Mouse (Mus musculus): ENCODE results near the gene Iqcf6.

Gene Iqcf6

DNA sequence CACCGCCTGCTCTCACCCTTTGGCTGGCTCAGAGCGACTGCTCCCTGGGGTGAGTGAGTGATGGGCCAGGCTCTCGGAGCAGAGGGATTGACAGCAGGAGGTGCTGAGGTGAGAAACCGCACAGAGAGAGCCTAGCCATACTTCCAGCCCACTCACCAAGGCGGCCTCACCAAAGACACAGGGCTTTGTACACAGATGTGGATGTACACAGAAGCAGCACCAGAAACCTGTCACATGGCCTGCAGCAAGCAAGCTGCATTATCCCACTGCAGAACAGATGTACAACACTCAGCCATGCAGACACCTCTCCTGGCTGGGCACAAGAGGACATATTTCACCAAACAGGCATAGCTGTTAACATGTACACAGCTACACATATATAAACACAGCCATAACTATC, 31.2 kb downstream of the Iqcf6 start:
- no peak for DNase-seq

- no peak for DNase-seq
Measured at GRCm38 (mm10) chr9:106659441-106659840, 33.1 kb downstream of the Iqcf6 start.

GRCm38 (mm10) chr9:106659935-106660334, 33.6 kb downstream of the Iqcf6 start:
- no peak for DNase-seq

DNA sequence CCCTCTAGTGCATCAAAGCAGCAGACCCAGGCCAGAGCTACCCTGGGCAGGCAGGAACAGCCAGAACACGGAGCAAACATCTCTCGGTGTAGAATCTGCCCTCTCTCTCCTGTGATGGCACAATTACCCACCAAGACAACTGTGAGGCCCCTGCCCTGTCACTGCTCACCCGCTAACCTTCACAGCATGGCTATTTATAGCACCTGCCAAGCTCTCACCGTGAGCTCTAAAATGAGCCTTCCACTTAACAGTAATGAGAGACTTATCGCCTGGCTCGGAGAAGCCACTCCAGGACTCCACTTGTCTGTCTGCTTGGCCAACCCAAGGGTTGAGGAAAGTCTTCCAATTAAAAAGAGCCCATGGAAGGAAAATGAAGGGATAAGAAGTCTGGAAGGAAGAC, 36.8 kb downstream of the Iqcf6 start:
- no peak for DNase-seq

GRCm38 (mm10) chr9:106664433-106664832, 38.1 kb downstream of the Iqcf6 start:
- no peak for DNase-seq

- DNase-seq: no peak
Measured at GRCm38 (mm10) chr9:106664856-106665255, 38.5 kb downstream of the Iqcf6 start.

- no peak for DNase-seq
Measured at GRCm38 (mm10) chr9:106673860-106674259, 47.5 kb downstream of the Iqcf6 start.

- DNase-seq: peak; percentile 89
Measured at GRCm38 (mm10) chr9:106675480-106675879, 49.1 kb downstream of the Iqcf6 start.

DNA sequence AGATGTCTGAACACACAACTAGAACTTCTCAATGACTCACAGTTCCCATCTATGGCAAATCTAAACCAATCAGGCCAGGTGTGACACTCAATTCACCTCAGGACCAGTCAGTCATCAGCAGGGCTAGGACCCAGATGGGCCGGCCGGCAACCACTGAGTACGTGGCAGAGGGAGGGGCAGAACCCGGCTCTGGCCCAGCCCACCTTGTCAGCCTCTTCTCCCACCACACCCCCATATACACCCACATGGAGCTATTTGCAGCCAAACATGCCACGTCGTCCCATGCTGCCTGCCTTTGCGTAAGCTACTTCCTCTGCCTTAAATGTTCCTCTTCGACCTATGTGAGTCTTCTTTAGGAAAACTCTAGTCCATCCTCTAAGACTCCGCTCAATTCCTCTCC, 49.6 kb downstream of the Iqcf6 start:
- DNase-seq: no peak

DNA sequence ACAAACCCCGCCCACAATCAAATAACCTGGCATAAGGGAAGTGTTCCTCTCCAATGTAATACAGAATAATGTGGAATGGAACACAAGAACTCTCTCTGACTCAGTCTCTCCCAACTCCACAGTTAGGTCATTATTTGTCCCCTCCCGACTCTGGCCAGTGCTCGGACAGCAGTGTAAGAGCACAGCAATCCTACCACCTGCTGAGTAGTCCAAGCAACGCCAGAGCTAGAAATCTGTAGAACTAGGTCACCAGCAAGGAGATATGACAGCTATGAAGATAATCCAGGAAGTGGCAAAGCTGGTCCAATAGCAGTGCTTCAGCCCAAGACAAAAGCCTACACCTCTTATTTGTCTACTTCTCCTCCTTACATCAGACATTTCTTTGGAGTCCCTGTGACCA, 50.2 kb downstream of the Iqcf6 start:
- no peak for DNase-seq

Data from kidney, postnatal 4 days (tissue).